Mouse (Mus musculus) ES-CJ7 (cell line): ENCODE measurements around the gene Ankrd52.

ENCODE experiments used
- DNase-seq: peaks from one replicate; pipeline ENCODE4 v3.0.0; 2011; ENCODE audit warnings: low read depth, low spot score

Gene Ankrd52

GRCm38 (mm10) chr10:128401056-128401455 lies 24.1 kb downstream of the Ankrd52 start, which contains the start of gene Slc39a5:
Slc39a5 (minus strand) TSS chr10:128401229.
- DNase-seq, result no peak

GRCm38 (mm10) chr10:128401638-128402037 lies 24.7 kb downstream of the Ankrd52 start:
- no peak for DNase-seq

- no peak for DNase-seq
Observed at GRCm38 (mm10) chr10:128403931-128404330, 27.0 kb downstream of the Ankrd52 start.

DNA sequence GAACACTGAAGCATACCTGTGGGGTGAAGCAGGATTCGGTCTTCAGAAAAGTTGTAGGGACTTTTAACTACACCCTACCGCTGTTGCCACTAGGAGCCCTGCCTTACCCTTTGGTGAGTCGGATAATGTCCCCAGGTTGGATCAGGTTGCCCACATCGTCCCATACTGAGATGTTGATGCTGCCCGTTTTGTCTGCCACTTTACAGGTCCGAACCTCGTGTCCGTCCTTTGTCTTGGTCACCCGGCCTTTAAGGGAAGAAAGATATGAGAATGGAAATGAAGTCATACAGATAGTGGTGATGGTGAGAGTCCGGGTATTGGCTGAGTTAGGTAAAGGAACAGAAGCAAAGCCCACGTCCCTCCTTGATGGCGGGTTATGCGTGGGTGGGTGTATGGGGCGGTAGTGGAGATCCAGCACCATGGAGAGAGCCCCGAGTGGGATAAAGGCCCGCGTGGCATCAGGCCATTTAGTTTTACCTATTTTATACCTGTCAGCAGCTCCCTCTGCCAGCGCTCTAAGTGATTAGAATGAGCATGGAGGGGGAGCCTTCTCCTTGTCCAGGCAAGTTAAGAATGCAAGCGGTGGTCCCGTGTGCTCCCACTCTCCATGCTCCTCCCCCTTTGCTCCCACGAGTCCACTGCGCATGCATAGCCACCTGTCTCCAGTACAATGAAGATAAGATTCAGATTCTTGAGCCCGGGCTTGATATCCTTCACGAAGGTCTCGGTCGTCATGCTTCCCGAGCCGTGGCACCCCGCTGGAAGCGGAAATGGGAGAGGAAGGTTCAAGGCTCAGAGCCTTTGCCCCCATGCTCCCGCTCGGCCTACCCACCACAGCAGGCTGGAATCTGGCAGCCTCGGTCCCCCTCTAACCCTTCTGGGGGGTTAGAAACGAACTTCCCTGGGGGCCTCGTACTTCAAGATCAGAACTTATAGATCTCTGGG lies 31.9 kb downstream of the Ankrd52 start:
- DNase-seq, result peak; percentile 32

DNA sequence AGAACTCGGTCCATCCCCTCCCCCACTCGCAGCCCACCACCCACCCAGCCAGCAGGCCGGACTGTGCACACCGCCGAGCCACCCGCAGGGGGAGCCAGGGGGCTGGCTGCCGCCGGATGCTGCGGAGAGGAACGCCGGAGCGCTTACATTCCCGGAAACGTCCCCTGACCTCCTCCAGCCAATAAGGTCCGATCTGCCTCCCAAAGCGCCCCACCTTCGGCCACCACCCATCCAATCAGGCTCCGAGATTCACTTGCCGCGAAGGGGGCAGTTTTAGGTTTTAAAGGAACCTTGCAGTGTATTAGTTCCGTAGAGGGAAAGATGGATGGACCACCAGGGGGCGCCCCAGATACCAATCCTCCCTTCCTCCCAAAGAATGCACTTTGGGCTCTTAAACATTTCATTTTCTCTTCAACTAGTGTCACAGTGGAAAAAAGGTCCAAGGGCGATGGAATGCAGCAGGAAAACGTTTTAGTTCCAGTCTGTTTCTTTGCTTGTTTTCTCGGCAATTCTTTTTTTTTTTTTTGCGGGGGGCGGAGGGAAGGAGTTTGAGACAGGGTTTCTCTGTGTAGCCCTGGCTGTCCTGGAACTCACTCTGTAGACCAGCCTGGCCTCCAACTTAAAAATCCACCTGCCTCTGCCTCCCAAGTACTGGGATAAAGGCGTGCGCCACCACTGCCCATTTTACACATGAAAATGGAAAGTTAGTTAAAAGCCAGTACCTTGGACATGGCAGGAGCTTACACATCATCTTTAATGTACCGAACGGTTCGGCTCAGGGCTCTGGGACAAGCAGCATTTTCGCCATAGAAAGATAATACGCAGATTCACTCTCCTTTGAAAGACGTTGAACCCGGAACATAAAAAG lies 33.0 kb downstream of the Ankrd52 start:
- peak; percentile 98 for DNase-seq

- DNase-seq, result peak; percentile 36
Observed at GRCm38 (mm10) chr10:128410560-128410845, 33.6 kb downstream of the Ankrd52 start.

- peak; percentile 99 for DNase-seq
Observed at GRCm38 (mm10) chr10:128411211-128412054, 34.5 kb downstream of the Ankrd52 start, which contains the start of the genes Nabp2 and Rnf41. Nabp2 (minus strand) TSS chr10:128411492. Rnf41 (plus strand) TSS chr10:128411657.

- DNase-seq, result no peak
Observed at GRCm38 (mm10) chr10:128412055-128412381, 35.1 kb downstream of the Ankrd52 start.

- DNase-seq, result no peak
Observed at GRCm38 (mm10) chr10:128412558-128412957, 35.6 kb downstream of the Ankrd52 start.

DNA sequence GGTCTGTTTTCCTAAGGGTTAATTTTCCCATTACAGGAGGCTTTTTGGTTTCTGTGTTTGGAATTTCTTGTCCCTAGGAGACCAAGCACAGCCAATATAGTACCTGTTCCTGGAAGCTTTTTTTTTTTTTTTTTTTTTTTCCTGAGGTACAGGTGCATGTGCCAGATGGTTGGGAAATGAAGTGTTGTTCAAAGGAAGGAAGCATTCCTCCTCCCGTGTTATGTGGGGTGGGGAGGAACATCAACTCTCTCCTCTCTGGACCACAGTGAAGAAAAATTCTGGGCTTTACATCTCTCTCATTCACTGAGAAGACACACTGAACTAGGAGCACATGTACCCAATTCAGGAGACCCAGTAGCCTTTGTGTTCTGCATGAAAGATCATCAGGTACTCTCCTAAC lies 36.2 kb downstream of the Ankrd52 start:
- DNase-seq, result no peak

GRCm38 (mm10) chr10:128414848-128415247 lies 37.9 kb downstream of the Ankrd52 start:
- DNase-seq, result no peak

- no peak for DNase-seq
Observed at GRCm38 (mm10) chr10:128422426-128422825, 45.5 kb downstream of the Ankrd52 start.

GRCm38 (mm10) chr10:128424604-128425003 lies 47.7 kb downstream of the Ankrd52 start:
- DNase-seq, result no peak

GRCm38 (mm10) chr10:128425260-128425659 lies 48.3 kb downstream of the Ankrd52 start:
- no peak for DNase-seq

GRCm38 (mm10) chr10:128429052-128429451 lies 52.1 kb downstream of the Ankrd52 start:
- no peak for DNase-seq

DNA sequence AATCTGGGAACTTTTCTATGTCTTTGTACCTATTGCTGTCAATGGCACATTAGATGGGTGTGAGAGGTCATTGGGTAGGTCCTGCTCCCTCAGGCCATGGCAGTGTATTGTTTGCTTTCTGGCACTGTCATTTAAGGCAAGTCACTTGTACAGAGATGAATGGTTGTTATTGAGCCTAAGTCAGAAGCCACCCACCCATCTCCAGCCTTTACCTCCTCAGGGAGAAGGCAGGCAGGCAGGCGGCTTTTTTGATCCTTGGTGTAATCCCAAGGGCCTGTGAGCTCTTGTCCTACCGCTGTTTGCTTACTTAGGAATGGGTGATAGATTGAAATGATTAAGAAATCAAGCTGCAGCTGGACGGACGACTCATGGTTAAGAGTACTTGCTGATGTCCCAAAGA lies 52.5 kb downstream of the Ankrd52 start:
- no peak for DNase-seq

DNA sequence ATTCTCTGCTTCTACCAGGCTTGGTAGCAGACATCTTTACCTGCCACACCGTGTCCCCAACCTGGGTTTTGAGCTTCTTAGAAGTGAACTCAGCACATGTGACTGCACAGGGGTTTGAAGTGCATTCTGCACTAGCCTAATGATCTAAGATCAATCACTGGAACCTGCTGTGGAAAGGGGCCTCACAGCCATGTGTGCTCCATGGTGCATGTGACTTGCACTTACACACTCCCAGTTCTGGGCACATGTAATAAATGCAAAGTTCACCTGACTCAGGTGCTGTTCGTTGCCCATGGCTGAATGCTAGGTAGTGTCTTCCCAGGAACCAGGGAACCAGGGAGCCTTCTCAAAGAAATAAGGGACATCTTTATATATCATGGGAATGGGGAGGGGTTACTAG lies 56.5 kb downstream of the Ankrd52 start:
- no peak for DNase-seq

DNA sequence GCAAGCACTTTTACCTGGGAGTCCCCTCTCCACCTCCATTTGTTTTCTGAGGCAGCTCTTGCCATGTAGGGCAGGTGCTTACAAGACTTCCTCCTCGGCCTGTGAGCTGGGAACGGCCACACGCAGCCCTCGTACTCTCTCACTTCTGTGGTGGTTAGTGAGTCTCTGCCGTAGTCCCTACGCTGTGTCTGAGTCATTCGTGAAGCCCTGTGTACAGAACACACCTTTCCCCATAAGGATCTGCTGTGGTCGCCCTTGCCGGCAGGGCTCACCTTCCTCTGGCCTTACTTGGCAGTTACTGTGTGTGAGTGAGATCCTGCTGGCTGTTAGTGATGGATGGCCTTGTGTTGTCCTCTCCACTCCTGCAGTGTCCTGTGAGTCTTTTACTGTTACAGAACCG lies 57.8 kb downstream of the Ankrd52 start:
- DNase-seq, result no peak

GRCm38 (mm10) chr10:128435186-128435823 lies 58.4 kb downstream of the Ankrd52 start:
- no peak for DNase-seq

DNA sequence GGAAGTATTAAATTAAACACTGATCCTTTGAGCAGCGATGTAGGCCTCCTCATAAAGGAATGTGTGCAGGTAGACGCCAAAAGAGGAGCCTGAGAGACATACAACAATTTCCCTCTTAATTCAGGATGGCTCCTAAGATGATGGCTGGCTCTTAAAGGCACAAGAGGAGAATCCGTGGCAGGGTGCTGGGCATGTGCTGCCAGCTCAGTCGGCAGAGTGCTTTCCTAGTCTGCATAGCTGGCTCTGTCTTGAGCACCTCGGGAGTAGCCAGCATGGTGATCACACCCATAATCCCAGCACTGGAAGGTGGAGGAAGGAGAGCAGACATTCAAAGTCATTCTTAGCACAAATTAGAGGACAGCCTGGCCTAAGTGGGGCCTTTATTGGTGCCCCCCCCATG lies 59.0 kb downstream of the Ankrd52 start:
- DNase-seq, result no peak

GRCm38 (mm10) chr10:128436376-128436775 lies 59.5 kb downstream of the Ankrd52 start:
- DNase-seq, result no peak
